Mouse (Mus musculus): ENCODE results near the gene Tenm2. TPM values are rescaled to one million over a fixed set of nuclear protein-coding genes. Genes with fewer than 3 reads are reported as not detected.

Tenm2 gene
- polyA plus RNA-seq, 1 experiment from 2014 or later: 3.2 TPM

GRCm38 (mm10) chr11:36276015-36276414 is 959.7 kb downstream of the Tenm2 start:
- Histone ChIP-seq H3K4me3 (ENCODE audit: low read depth, low read length) (no peak overlapping the region), H3K36me3 (ENCODE audit: control insufficient read depth, insufficient read depth, low read length) (no peaks in the 10 kb centered on the region), H3K27ac (ENCODE audit: low read depth, low read length) (no peak overlapping the region), H3K9me3 (ENCODE audit: control insufficient read depth, low read length) (no peaks in the 10 kb centered on the region), H3K27me3 (ENCODE audit: control insufficient read depth, insufficient read depth, low read length) (no peaks in the 10 kb centered on the region), H3K4me2 (ENCODE audit: low read depth) (no peak overlapping the region), H3K4me1 (ENCODE audit: control insufficient read depth, insufficient read depth, low read length) (peaks cover 5% of the 10 kb centered on the region; the same call in 1 of the 2 replicates), H3K9ac (ENCODE audit: low read length) (no peak overlapping the region)
- ATAC-seq (ENCODE audit: insufficient read depth, low FRiP score, low TSS enrichment) (no peak), DNase-seq (ENCODE audit: low spot score) (no peak)
- 18% methylated on average over 5 of the region's 5 CpGs for WGBS

DNA sequence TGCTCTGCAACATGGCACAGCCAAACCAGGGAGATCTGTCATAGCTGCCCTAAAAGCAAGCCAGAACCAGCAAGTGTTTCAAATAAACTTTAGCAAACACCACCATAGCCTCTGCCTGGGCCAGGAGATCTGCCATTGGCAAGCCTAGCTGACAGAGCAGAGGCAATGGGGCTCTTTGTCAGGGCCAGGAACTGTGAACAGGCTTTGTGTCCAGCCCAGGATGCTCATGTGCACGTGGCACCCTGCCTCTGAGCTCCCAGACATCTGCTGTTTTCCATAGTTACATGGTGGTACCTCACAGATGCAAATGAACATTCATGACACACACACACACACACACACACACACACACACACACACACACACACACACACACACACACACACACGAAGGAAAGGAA is 963.6 kb downstream of the Tenm2 start:
- WGBS: 61% methylated on average over 2 of the region's 2 CpGs

DNA sequence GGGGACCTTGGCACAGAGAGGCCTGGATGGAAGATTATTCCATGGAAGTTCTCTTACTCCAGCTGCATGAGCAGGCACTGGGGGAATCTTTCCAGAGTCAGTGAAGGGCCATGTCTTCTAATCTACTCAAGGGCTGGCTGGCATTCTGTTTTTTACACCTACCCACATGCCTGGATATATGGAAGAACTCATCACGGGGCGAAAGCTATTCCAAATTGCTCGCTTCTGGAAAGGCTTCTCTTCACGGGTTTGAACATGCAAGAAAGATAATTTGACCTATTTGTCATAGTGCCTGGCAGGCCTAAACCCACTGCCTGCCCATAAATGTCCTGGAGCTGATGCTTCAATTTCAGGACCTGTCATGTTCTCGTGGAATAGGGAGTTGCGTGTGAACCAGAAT is 965.8 kb downstream of the Tenm2 start:
- no peaks in the 10 kb centered on the region for H3K4me1 ChIP-seq (ENCODE audit: control insufficient read depth, insufficient read depth, low read length)
- H3K36me3 ChIP-seq (ENCODE audit: control insufficient read depth, insufficient read depth, low read length): no peaks in the 10 kb centered on the region
- no peaks in the 10 kb centered on the region for H3K27me3 ChIP-seq (ENCODE audit: control insufficient read depth, insufficient read depth, low read length)
- ATAC-seq (ENCODE audit: insufficient read depth, low FRiP score, low TSS enrichment) (no peak), DNase-seq (ENCODE audit: low spot score) (no peak)
- no peak overlapping the region for H3K4me2 ChIP-seq (ENCODE audit: low read depth)
- no peak overlapping the region for H3K4me3 ChIP-seq (ENCODE audit: low read depth, low read length)
- no peaks in the 10 kb centered on the region for H3K9me3 ChIP-seq (ENCODE audit: control insufficient read depth, low read length)
- H3K27ac ChIP-seq (ENCODE audit: low read depth, low read length): no peak overlapping the region
- no peak overlapping the region for H3K9ac ChIP-seq (ENCODE audit: low read length)
- 79% methylated on average over 6 of the region's 6 CpGs for whole genome bisulfite sequencing

More for the DNA sequence above, 963.6 kb downstream of the Tenm2 start:
- H3K36me3 ChIP-seq (ENCODE audit: control insufficient read depth, insufficient read depth, low read length): no peaks in the 10 kb centered on the region
- no peak overlapping the region for H3K9ac ChIP-seq (ENCODE audit: low read length)
- H3K27me3 ChIP-seq (ENCODE audit: control insufficient read depth, insufficient read depth, low read length): no peaks in the 10 kb centered on the region
- no peak for ATAC-seq (ENCODE audit: insufficient read depth, low FRiP score, low TSS enrichment)
- H3K4me1 ChIP-seq (ENCODE audit: control insufficient read depth, insufficient read depth, low read length): peaks cover 5% of the 10 kb centered on the region; the same call in 1 of the 2 replicates
- H3K4me3 ChIP-seq (ENCODE audit: low read depth, low read length): no peak overlapping the region
- no peak overlapping the region for H3K4me2 ChIP-seq (ENCODE audit: low read depth)
- no peaks in the 10 kb centered on the region for H3K9me3 ChIP-seq (ENCODE audit: control insufficient read depth, low read length)
- no peak for DNase-seq (ENCODE audit: low spot score)
- no peak overlapping the region for H3K27ac ChIP-seq (ENCODE audit: low read depth, low read length)

- Histone ChIP-seq H3K27me3 (ENCODE audit: control insufficient read depth, insufficient read depth, low read length) (no peaks in the 10 kb centered on the region), H3K36me3 (ENCODE audit: control insufficient read depth, insufficient read depth, low read length) (no peaks in the 10 kb centered on the region), H3K4me3 (ENCODE audit: low read depth, low read length) (no peak overlapping the region), H3K27ac (ENCODE audit: low read depth, low read length) (no peak overlapping the region), H3K4me2 (ENCODE audit: low read depth) (no peak overlapping the region), H3K9me3 (ENCODE audit: control insufficient read depth, low read length) (no peaks in the 10 kb centered on the region), H3K4me1 (ENCODE audit: control insufficient read depth, insufficient read depth, low read length) (peaks cover 2% of the 10 kb centered on the region; the same call in 1 of the 2 replicates), H3K9ac (ENCODE audit: low read length) (no peak overlapping the region)
- DNase-seq (ENCODE audit: low spot score): no peak
- WGBS: 84% methylated on average over 17 of the region's 17 CpGs
- no peak for ATAC-seq (ENCODE audit: insufficient read depth, low FRiP score, low TSS enrichment)
Observed at GRCm38 (mm10) chr11:36264776-36265466, 970.8 kb downstream of the Tenm2 start.

DNA sequence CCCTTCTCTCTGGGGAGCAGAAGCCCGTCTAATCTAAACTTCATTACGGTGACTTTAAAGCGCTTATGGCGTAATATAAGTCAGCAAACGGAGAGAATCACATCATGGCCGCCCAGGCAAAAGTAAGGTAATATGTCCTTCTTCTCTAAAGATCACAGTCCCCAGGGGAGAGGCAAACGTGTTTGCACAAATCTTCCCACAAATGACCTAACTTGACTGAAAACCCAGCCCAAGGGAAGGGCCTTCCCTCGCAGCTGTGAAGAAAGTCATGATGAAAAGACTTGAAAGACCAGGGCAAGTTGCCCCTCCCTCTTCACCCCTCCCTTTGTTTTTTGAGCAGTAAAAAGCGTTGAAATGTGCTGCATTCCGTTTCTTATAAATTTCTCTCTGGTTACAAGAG is 971.9 kb downstream of the Tenm2 start:
- no peak for DNase-seq (ENCODE audit: low spot score)
- H3K27ac ChIP-seq (ENCODE audit: low read depth, low read length): no peak overlapping the region
- WGBS: 43% methylated on average over 10 of the region's 10 CpGs
- no peak overlapping the region for H3K4me2 ChIP-seq (ENCODE audit: low read depth)
- H3K4me1 ChIP-seq (ENCODE audit: control insufficient read depth, insufficient read depth, low read length): peaks cover 2% of the 10 kb centered on the region; the same call in 1 of the 2 replicates
- H3K9me3 ChIP-seq (ENCODE audit: control insufficient read depth, low read length): no peaks in the 10 kb centered on the region
- H3K4me3 ChIP-seq (ENCODE audit: low read depth, low read length): no peak overlapping the region
- no peak overlapping the region for H3K9ac ChIP-seq (ENCODE audit: low read length)
- ATAC-seq (ENCODE audit: insufficient read depth, low FRiP score, low TSS enrichment): no peak
- no peaks in the 10 kb centered on the region for H3K36me3 ChIP-seq (ENCODE audit: control insufficient read depth, insufficient read depth, low read length)
- no peaks in the 10 kb centered on the region for H3K27me3 ChIP-seq (ENCODE audit: control insufficient read depth, insufficient read depth, low read length)

- Histone ChIP-seq H3K36me3 (ENCODE audit: control insufficient read depth, insufficient read depth, low read length) (no peaks in the 10 kb centered on the region), H3K27ac (ENCODE audit: low read depth, low read length) (no peak overlapping the region), H3K4me2 (ENCODE audit: low read depth) (no peak overlapping the region), H3K9ac (ENCODE audit: low read length) (no peak overlapping the region), H3K27me3 (ENCODE audit: control insufficient read depth, insufficient read depth, low read length) (no peaks in the 10 kb centered on the region), H3K4me3 (ENCODE audit: low read depth, low read length) (no peak overlapping the region), H3K9me3 (ENCODE audit: control insufficient read depth, low read length) (no peaks in the 10 kb centered on the region), H3K4me1 (ENCODE audit: control insufficient read depth, insufficient read depth, low read length) (no peaks in the 10 kb centered on the region)
- DNase-seq (ENCODE audit: low spot score): no peak
- ATAC-seq (ENCODE audit: insufficient read depth, low FRiP score, low TSS enrichment): no peak
- 84% methylated on average over 5 of the region's 5 CpGs for WGBS
Observed at GRCm38 (mm10) chr11:36257187-36257586, 978.6 kb downstream of the Tenm2 start.

- 70% methylated on average over 5 of the region's 5 CpGs for WGBS
- Histone ChIP-seq H3K4me2 (ENCODE audit: low read depth) (no peak overlapping the region), H3K4me1 (ENCODE audit: control insufficient read depth, insufficient read depth, low read length) (no peaks in the 10 kb centered on the region), H3K27me3 (ENCODE audit: control insufficient read depth, insufficient read depth, low read length) (no peaks in the 10 kb centered on the region), H3K36me3 (ENCODE audit: control insufficient read depth, insufficient read depth, low read length) (no peaks in the 10 kb centered on the region), H3K9ac (ENCODE audit: low read length) (no peak overlapping the region), H3K4me3 (ENCODE audit: low read depth, low read length) (no peak overlapping the region), H3K9me3 (ENCODE audit: control insufficient read depth, low read length) (no peaks in the 10 kb centered on the region), H3K27ac (ENCODE audit: low read depth, low read length) (no peak overlapping the region)
- DNase-seq (ENCODE audit: low spot score) (no peak), ATAC-seq (ENCODE audit: insufficient read depth, low FRiP score, low TSS enrichment) (no peak)
Observed at GRCm38 (mm10) chr11:36256747-36257146, 979.0 kb downstream of the Tenm2 start.

- Histone ChIP-seq H3K4me3 (ENCODE audit: low read depth, low read length) (no peak overlapping the region), H3K4me2 (ENCODE audit: low read depth) (no peak overlapping the region), H3K36me3 (ENCODE audit: control insufficient read depth, insufficient read depth, low read length) (no peaks in the 10 kb centered on the region), H3K9me3 (ENCODE audit: control insufficient read depth, low read length) (no peaks in the 10 kb centered on the region), H3K4me1 (ENCODE audit: control insufficient read depth, insufficient read depth, low read length) (no peaks in the 10 kb centered on the region), H3K27ac (ENCODE audit: low read depth, low read length) (no peak overlapping the region), H3K27me3 (ENCODE audit: control insufficient read depth, insufficient read depth, low read length) (no peaks in the 10 kb centered on the region), H3K9ac (ENCODE audit: low read length) (no peak overlapping the region)
- ATAC-seq (ENCODE audit: insufficient read depth, low FRiP score, low TSS enrichment): no peak
- no peak for DNase-seq (ENCODE audit: low spot score)
- WGBS: 84% methylated on average over 2 of the region's 2 CpGs
Observed at GRCm38 (mm10) chr11:36254019-36254418, 981.7 kb downstream of the Tenm2 start.

DNA sequence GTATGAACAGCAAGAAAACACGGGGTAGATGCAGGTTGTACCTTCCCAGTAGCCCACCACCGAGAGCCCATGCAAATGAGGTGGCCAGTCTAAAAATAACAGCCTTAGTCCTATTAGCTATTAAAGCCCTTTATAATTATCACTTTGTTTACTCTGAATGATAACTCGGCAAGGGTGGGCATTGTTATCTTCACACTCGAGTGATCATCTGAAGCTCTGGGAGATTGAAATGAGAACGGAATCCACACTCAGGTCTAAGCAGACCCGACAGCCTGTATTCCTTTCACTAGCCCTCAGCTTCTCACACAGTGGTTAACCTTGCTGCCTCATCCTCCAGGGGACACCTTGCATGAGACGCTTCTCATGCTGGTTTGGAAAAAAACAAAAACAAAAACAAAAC is 985.7 kb downstream of the Tenm2 start:
- 76% methylated on average over 7 of the region's 7 CpGs for WGBS
- ATAC-seq (ENCODE audit: insufficient read depth, low FRiP score, low TSS enrichment) (no peak), DNase-seq (ENCODE audit: low spot score) (no peak)
- H3K36me3 ChIP-seq (ENCODE audit: control insufficient read depth, insufficient read depth, low read length): no peaks in the 10 kb centered on the region
- H3K27ac ChIP-seq (ENCODE audit: low read depth, low read length): no peak overlapping the region
- no peak overlapping the region for H3K4me3 ChIP-seq (ENCODE audit: low read depth, low read length)
- H3K4me1 ChIP-seq (ENCODE audit: control insufficient read depth, insufficient read depth, low read length): no peaks in the 10 kb centered on the region
- H3K27me3 ChIP-seq (ENCODE audit: control insufficient read depth, insufficient read depth, low read length): no peaks in the 10 kb centered on the region
- no peak overlapping the region for H3K9ac ChIP-seq (ENCODE audit: low read length)
- H3K9me3 ChIP-seq (ENCODE audit: control insufficient read depth, low read length): no peaks in the 10 kb centered on the region
- H3K4me2 ChIP-seq (ENCODE audit: low read depth): no peak overlapping the region
